Mouse (Mus musculus) liver, embryonic 13.5 days (tissue): ENCODE data around the gene Nell1. TPM values are rescaled to one million over a fixed set of nuclear protein-coding genes. Genes with fewer than 3 reads are reported as not detected.

ENCODE experiments used
- ATAC-seq: fragments of 200-750 bp; cut with Nextera tagmentation; 2 replicates; pipeline ENCODE4 v1.8.0; 2017; ENCODE audit warnings: low read depth, mild to moderate bottlenecking, moderate number of reproducible peaks, moderate library complexity
- DNase-seq: peaks from one replicate; pipeline ENCODE4 v3.0.0; 2022
- H3K27ac ChIP-seq: fragments of 300-500 bp; sonication (generic); 2 replicates; pipeline ENCODE4 v1.5.1; 2015; ENCODE audit warnings: moderate library complexity, mild to moderate bottlenecking, inconsistent platforms
- H3K27me3 ChIP-seq: fragments of 300-500 bp; sonication (generic); 2 replicates; pipeline ENCODE4 v1.6.1; 2015; ENCODE audit warnings: mild to moderate bottlenecking, inconsistent platforms
- H3K36me3 ChIP-seq: fragments of 300-500 bp; sonication (generic); 2 replicates; pipeline ENCODE4 v1.6.1; 2015; ENCODE audit warnings: mild to moderate bottlenecking, inconsistent platforms
- H3K4me1 ChIP-seq: fragments of 300-500 bp; sonication (generic); replicated peaks from 2 replicates; pipeline ENCODE4 v1.6.1; 2015; ENCODE audit warnings: inconsistent platforms
- H3K4me2 ChIP-seq: fragments of 300-500 bp; sonication (generic); 2 replicates; pipeline ENCODE4 v1.6.1; 2015; ENCODE audit warnings: inconsistent platforms, mild to moderate bottlenecking, moderate library complexity
- H3K4me3 ChIP-seq: fragments of 300-500 bp; sonication (generic); replicated peaks from 2 replicates; pipeline ENCODE4 v1.5.1; 2015; ENCODE audit warnings: mild to moderate bottlenecking, inconsistent platforms
- H3K9ac ChIP-seq: fragments of 300-500 bp; sonication (generic); 2 replicates; pipeline ENCODE4 v1.6.1; 2015; ENCODE audit warnings: mild to moderate bottlenecking, inconsistent platforms
- H3K9me3 ChIP-seq: fragments of 300-500 bp; sonication (generic); replicated peaks from 2 replicates; pipeline ENCODE4 v1.6.1; 2016; ENCODE audit warnings: inconsistent platforms
- WGBS: fragments of 180-500 bp; shearing (Covaris S2); methylation state at CpG from one replicate; pipeline ENCODE4 v1.1.7; 2015; ENCODE audit not compliant: insufficient replicate concordance; 5-methylcytosine and 5-hydroxymethylcytosine counted together
- polyA plus RNA-seq: library from polyadenylated mRNA; unstranded; fragments of >200 nt; fragmentation: Nextera tagmentation; extraction: Ambion mirVana; gene quantifications from 2 replicates; pipeline ENCODE4 v1.2.1, GENCODE M21; 2015

Nell1 gene
- polyA plus RNA-seq, 1 experiment from 2014 or later, result 0.12 TPM

GRCm38 (mm10) chr7:50338226-50338625 is 363.6 kb downstream of the Nell1 start:
- 65% methylated on average over 5 of the region's 5 CpGs for WGBS
- Histone ChIP-seq H3K9ac (no peak overlapping the region), H3K27ac (no peak overlapping the region), H3K9me3 (0 out of 2 replicates have a peak, but pooled peaks cover 4% of the 10 kb centered on the region), H3K4me3 (no peak overlapping the region), H3K4me1 (no peaks in the 10 kb centered on the region), H3K4me2 (no peak overlapping the region), H3K36me3 (no peaks in the 10 kb centered on the region), H3K27me3 (no peaks in the 10 kb centered on the region)
- DNase-seq, result no peak
- no peak for ATAC-seq

GRCm38 (mm10) chr7:50338757-50339156 is 364.1 kb downstream of the Nell1 start:
- no peaks in the 10 kb centered on the region for H3K27me3 ChIP-seq
- H3K36me3 ChIP-seq, result no peaks in the 10 kb centered on the region
- ATAC-seq (no peak), DNase-seq (no peak)
- no peak overlapping the region for H3K4me2 ChIP-seq
- H3K4me3 ChIP-seq, result no peak overlapping the region
- 44% methylated on average over 5 of the region's 5 CpGs for WGBS
- H3K9ac ChIP-seq, result no peak overlapping the region
- 0 out of 2 replicates have a peak, but pooled peaks cover 4% of the 10 kb centered on the region for H3K9me3 ChIP-seq
- H3K4me1 ChIP-seq, result no peaks in the 10 kb centered on the region
- no peak overlapping the region for H3K27ac ChIP-seq

GRCm38 (mm10) chr7:50351564-50351963 is 376.9 kb downstream of the Nell1 start:
- Histone ChIP-seq H3K9me3 (no peaks in the 10 kb centered on the region), H3K9ac (no peak overlapping the region), H3K36me3 (no peaks in the 10 kb centered on the region), H3K4me3 (no peak overlapping the region), H3K27me3 (no peaks in the 10 kb centered on the region), H3K4me2 (no peak overlapping the region), H3K27ac (no peak overlapping the region), H3K4me1 (no peaks in the 10 kb centered on the region)
- 23% methylated on average over 2 of the region's 2 CpGs for WGBS
- ATAC-seq, result no peak
- no peak for DNase-seq

GRCm38 (mm10) chr7:50357213-50357612 is 382.5 kb downstream of the Nell1 start:
- 0 out of 2 replicates have a peak, but pooled peaks cover 2% of the 10 kb centered on the region for H3K9me3 ChIP-seq
- no peaks in the 10 kb centered on the region for H3K27me3 ChIP-seq
- no peaks in the 10 kb centered on the region for H3K36me3 ChIP-seq
- DNase-seq, result no peak
- no peak overlapping the region for H3K27ac ChIP-seq
- H3K9ac ChIP-seq, result no peak overlapping the region
- WGBS, result 6% methylated on average over 2 of the region's 2 CpGs
- no peaks in the 10 kb centered on the region for H3K4me1 ChIP-seq
- no peak for ATAC-seq
- no peak overlapping the region for H3K4me2 ChIP-seq
- H3K4me3 ChIP-seq, result no peak overlapping the region

DNA sequence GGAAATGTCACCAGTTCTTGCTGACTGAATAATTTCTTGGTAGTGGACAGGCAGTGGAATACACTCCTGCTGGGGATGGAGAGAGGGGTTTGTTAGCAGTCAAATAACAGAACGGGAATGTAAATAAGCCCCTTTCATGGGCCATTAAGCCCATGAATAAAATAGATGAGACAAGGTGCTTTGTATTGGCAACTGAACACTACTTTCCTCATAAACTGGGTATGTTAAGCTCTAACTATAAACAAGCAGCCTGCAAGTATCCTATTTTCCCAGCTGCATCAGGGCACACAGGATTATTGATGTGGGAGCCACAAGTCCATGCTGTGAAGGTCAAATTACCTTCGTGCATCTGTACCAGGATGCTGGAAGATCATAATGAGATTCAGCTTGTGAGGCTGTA is 387.4 kb downstream of the Nell1 start:
- ATAC-seq (no peak), DNase-seq (no peak)
- Histone ChIP-seq H3K36me3 (no peaks in the 10 kb centered on the region), H3K4me1 (no peaks in the 10 kb centered on the region), H3K4me3 (no peak overlapping the region), H3K4me2 (no peak overlapping the region), H3K27ac (no peak overlapping the region), H3K9me3 (0 out of 2 replicates have a peak, but pooled peaks cover 2% of the 10 kb centered on the region), H3K27me3 (no peaks in the 10 kb centered on the region), H3K9ac (no peak overlapping the region)
- WGBS, result 46% methylated on average over 2 of the region's 2 CpGs

DNA sequence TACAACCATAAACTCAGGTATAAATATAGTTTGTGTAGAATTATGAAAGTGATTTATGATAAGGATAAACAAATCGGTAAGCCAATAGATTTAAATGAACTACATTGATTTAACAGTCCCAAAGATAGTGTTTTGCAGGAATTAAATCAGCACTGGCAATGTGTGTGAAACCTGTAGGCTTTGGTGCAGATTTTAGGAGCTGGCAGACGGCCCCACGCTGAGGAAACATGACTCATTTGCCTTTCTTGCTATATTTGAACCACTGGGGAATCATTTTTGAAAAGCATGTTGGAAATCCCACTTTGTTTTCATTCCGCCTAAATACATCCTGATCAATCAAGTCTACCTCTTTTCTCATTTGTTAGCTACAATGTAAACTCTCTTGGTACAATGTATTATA is 400.2 kb downstream of the Nell1 start:
- Histone ChIP-seq H3K4me3 (no peak overlapping the region), H3K9ac (no peak overlapping the region), H3K36me3 (no peaks in the 10 kb centered on the region), H3K27me3 (no peaks in the 10 kb centered on the region), H3K27ac (no peak overlapping the region), H3K9me3 (0 out of 2 replicates have a peak, but pooled peaks cover 6% of the 10 kb centered on the region), H3K4me1 (no peaks in the 10 kb centered on the region), H3K4me2 (no peak overlapping the region)
- no peak for ATAC-seq
- 56% methylated on average over 4 of the region's 4 CpGs for WGBS
- DNase-seq, result no peak

GRCm38 (mm10) chr7:50410421-50410820 is 435.8 kb downstream of the Nell1 start:
- H3K27ac ChIP-seq, result no peak overlapping the region
- no peaks in the 10 kb centered on the region for H3K9me3 ChIP-seq
- no peak overlapping the region for H3K4me3 ChIP-seq
- H3K4me1 ChIP-seq, result no peaks in the 10 kb centered on the region
- DNase-seq, result no peak
- H3K9ac ChIP-seq, result no peak overlapping the region
- H3K4me2 ChIP-seq, result no peak overlapping the region
- ATAC-seq, result no peak
- no peaks in the 10 kb centered on the region for H3K27me3 ChIP-seq
- no peaks in the 10 kb centered on the region for H3K36me3 ChIP-seq
- WGBS, result 71% methylated on average over 2 of the region's 2 CpGs

GRCm38 (mm10) chr7:50419976-50420375 is 445.3 kb downstream of the Nell1 start:
- Histone ChIP-seq H3K27ac (no peak overlapping the region), H3K9me3 (no peaks in the 10 kb centered on the region), H3K9ac (no peak overlapping the region), H3K4me1 (no peaks in the 10 kb centered on the region), H3K4me2 (no peak overlapping the region), H3K36me3 (no peaks in the 10 kb centered on the region), H3K27me3 (no peaks in the 10 kb centered on the region), H3K4me3 (no peak overlapping the region)
- DNase-seq (no peak), ATAC-seq (no peak)
- WGBS, result 59% methylated on average over 2 of the region's 2 CpGs

DNA sequence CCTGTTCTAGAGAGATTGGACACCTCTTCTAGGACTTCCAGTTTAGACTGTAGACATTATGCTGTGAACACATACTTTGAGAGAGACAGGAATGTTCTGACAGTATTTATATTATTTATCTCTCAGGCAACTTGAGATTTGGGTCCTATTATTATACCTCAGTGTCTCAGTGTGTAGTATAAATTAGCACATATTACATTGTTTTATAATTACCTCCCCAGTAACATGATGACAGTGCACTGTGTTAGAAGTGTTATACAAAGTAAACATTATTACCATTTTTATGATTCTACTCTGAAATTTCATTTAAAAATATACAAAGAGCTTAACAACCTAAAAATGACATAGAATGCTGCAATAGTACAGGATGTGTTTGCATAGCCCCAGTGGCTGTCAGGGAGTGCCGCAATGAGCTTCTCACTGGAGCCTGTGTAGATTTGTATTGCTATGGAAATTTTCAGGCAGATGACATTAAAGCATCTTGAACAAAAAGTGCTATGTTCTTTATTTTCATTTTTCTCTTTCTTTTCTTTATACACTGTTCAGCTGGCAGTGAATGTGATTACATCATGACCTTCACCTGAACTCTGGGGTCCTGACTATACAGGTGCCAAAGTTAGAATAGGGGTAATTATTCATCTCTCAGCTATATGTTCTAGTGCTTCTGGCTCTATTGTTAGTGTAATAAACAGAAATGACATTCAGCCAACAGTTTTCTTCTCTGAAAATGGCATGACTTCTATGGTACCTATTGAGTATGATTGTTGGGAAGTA is 447.9 kb downstream of the Nell1 start:
- H3K4me1 ChIP-seq, result no peaks in the 10 kb centered on the region
- H3K4me2 ChIP-seq, result no peak overlapping the region
- no peak for ATAC-seq
- no peaks in the 10 kb centered on the region for H3K9me3 ChIP-seq
- WGBS, result 62% methylated on average over 1 of the region's 1 CpGs
- H3K9ac ChIP-seq, result no peak overlapping the region
- H3K27me3 ChIP-seq, result no peaks in the 10 kb centered on the region
- no peak for DNase-seq
- no peak overlapping the region for H3K4me3 ChIP-seq
- no peak overlapping the region for H3K27ac ChIP-seq
- H3K36me3 ChIP-seq, result no peaks in the 10 kb centered on the region

- DNase-seq, result no peak
- Histone ChIP-seq H3K36me3 (no peaks in the 10 kb centered on the region), H3K27ac (no peak overlapping the region), H3K9me3 (no peaks in the 10 kb centered on the region), H3K27me3 (no peaks in the 10 kb centered on the region), H3K4me1 (no peaks in the 10 kb centered on the region), H3K4me2 (no peak overlapping the region), H3K9ac (no peak overlapping the region), H3K4me3 (no peak overlapping the region)
- no peak for ATAC-seq
- 63% methylated on average over 5 of the region's 5 CpGs for WGBS
Observed at GRCm38 (mm10) chr7:50429725-50430124, 455.1 kb downstream of the Nell1 start.

GRCm38 (mm10) chr7:50441237-50441636 is 466.6 kb downstream of the Nell1 start:
- Histone ChIP-seq H3K9me3 (no peaks in the 10 kb centered on the region), H3K9ac (no peak overlapping the region), H3K4me1 (no peaks in the 10 kb centered on the region), H3K27me3 (no peaks in the 10 kb centered on the region), H3K27ac (no peak overlapping the region), H3K4me2 (no peak overlapping the region), H3K4me3 (no peak overlapping the region), H3K36me3 (no peaks in the 10 kb centered on the region)
- ATAC-seq (no peak), DNase-seq (no peak)

- 65% methylated on average over 4 of the region's 4 CpGs for WGBS
- Histone ChIP-seq H3K36me3 (no peaks in the 10 kb centered on the region), H3K27me3 (no peaks in the 10 kb centered on the region), H3K9ac (no peak overlapping the region), H3K4me1 (no peaks in the 10 kb centered on the region), H3K9me3 (no peaks in the 10 kb centered on the region; the same call in 1 of the 2 replicates), H3K27ac (no peak overlapping the region), H3K4me2 (no peak overlapping the region), H3K4me3 (no peak overlapping the region)
- ATAC-seq (no peak), DNase-seq (no peak)
Observed at GRCm38 (mm10) chr7:50447316-50447715, 472.7 kb downstream of the Nell1 start.
